Mouse (Mus musculus): ENCODE data around the gene Gm11096. TPM values are rescaled to one million over a fixed set of nuclear protein-coding genes. Genes with fewer than 3 reads are reported as not detected.

Gm11096 gene
- polyA plus RNA-seq, 1 experiment, result not detected

DNA sequence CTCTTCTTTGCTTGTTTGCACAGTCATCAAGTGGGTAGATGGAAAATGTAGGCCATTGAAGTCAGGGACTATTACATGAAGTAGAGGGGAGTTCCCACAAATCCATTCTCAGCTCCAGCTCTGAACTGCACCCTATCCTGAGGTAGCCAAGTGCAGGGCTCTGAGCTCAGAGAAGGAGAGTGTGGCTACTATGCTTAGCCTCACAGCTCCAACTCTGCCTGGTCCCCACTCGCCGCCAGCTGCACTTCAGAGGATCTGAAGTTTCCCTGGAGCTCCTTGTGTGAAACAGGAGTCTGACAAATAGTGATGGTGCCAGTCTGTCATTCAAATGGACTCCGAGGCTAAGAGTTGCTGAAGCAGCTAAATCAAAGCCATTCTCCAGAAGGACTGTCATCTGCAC lies 13.7 kb downstream of the Gm11096 start:
- no peak for DNase-seq
- WGBS, result 79% methylated on average over 3 of the region's 3 CpGs
- Histone ChIP-seq H3K27me3 (replicated peaks; ENCODE audit: control insufficient read depth, insufficient read depth, low read length) (no peaks in the 10 kb centered on the region), H3K27ac (ENCODE audit: insufficient read depth, low read depth, low read length) (no peak overlapping the region), H3K36me3 (ENCODE audit: control insufficient read depth, insufficient read depth, low read length) (no peaks in the 10 kb centered on the region), H3K4me1 (ENCODE audit: control insufficient read depth, insufficient read depth, low read length) (no peaks in the 10 kb centered on the region), H3K4me3 (ENCODE audit: insufficient read depth, low read depth, low read length) (no peak overlapping the region)
- TF ChIP-seq POLR2A (IDR thresholded peaks at IDR 0.05; ENCODE audit: low read depth, low read length) (no peak), CTCF (conservative IDR thresholded peaks at IDR 0.05; ENCODE audit: insufficient read depth, insufficient read length, low read depth, low read length) (no peak)

DNA sequence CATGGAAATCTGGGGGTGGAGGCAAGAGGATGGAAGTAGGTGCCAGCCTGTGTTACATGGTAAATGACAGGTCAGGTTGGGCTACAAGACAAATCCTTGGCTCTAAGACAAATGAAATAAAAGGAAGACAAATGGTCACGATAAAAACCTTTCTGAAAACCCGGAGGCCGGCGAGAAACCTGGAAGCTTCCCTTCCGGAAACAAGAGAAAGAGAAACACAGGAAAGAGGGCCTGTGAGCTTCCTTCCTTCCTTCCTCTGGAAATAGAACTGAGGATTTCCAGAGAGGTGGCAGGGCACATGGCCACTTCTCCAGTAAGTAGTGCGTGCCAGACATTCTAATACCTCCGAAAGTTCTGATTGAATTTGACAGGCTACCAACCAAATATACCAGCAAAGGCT lies 14.4 kb downstream of the Gm11096 start:
- no peaks in the 10 kb centered on the region for H3K4me1 ChIP-seq (ENCODE audit: control insufficient read depth, insufficient read depth, low read length)
- WGBS, result 60% methylated on average over 7 of the region's 7 CpGs

DNA sequence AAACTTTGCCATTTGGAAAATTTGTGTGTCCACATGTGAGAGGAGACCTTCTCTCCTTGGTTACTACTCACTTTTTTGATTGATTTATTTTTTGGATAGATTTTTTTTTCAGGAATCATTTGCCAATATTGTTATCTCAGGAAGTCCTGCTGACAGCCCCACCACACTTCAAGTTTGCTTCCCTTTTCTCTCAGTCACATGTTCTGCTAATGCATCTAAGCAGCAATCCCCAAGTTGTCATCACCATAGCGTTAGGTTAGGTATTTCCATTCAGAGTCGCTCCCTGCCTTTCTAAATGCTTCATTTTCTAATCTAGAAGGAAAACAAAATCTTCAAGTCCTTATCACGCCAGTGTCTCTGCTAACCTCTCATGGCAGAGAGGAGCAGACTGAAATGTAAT lies 17.8 kb downstream of the Gm11096 start:
- H3K4me3 ChIP-seq (ENCODE audit: insufficient read depth, low read depth, low read length), result no peak overlapping the region
- no peak for DNase-seq
- no peak for TF ChIP-seq POLR2A (IDR thresholded peaks at IDR 0.05; ENCODE audit: low read depth, low read length)
- TF ChIP-seq CTCF (conservative IDR thresholded peaks at IDR 0.05; ENCODE audit: insufficient read depth, insufficient read length, low read depth, low read length), result no peak
- WGBS, result 82% methylated on average over 3 of the region's 3 CpGs
- H3K4me1 ChIP-seq (ENCODE audit: control insufficient read depth, insufficient read depth, low read length), result no peaks in the 10 kb centered on the region
- H3K27ac ChIP-seq (ENCODE audit: insufficient read depth, low read depth, low read length), result no peak overlapping the region
- no peaks in the 10 kb centered on the region for H3K27me3 ChIP-seq (replicated peaks; ENCODE audit: control insufficient read depth, insufficient read depth, low read length)
- no peaks in the 10 kb centered on the region for H3K36me3 ChIP-seq (ENCODE audit: control insufficient read depth, insufficient read depth, low read length)

More for the DNA sequence above, 14.4 kb downstream of the Gm11096 start:
- H3K4me3 ChIP-seq (ENCODE audit: insufficient read depth, low read depth, low read length), result no peak overlapping the region
- no peak for TF ChIP-seq POLR2A (IDR thresholded peaks at IDR 0.05; ENCODE audit: low read depth, low read length)
- no peaks in the 10 kb centered on the region for H3K36me3 ChIP-seq (ENCODE audit: control insufficient read depth, insufficient read depth, low read length)
- DNase-seq, result no peak
- no peaks in the 10 kb centered on the region for H3K27me3 ChIP-seq (replicated peaks; ENCODE audit: control insufficient read depth, insufficient read depth, low read length)
- no peak overlapping the region for H3K27ac ChIP-seq (ENCODE audit: insufficient read depth, low read depth, low read length)

DNA sequence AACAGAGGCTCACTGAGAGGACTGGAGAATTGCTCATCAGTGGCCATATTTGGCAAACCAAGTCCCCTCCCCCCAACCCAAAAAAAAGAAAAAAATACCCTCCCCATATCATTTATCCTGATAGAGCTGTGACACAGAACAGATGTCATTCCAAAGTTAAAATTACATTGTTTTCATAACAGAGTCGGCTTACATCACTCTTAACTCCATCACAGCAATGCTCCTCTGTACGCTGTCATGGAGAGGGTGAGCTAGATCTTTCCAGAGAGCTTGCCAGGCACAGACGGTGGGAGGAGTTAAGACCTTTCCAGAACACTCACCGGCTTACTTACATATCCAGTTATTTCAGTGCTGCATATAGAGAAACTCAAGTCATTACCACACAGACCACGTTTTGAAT lies 27.4 kb downstream of the Gm11096 start:
- Histone ChIP-seq H3K27ac (ENCODE audit: insufficient read depth, low read depth, low read length) (no peak overlapping the region), H3K36me3 (ENCODE audit: control insufficient read depth, insufficient read depth, low read length) (no peaks in the 10 kb centered on the region), H3K4me3 (ENCODE audit: insufficient read depth, low read depth, low read length) (no peak overlapping the region), H3K4me1 (ENCODE audit: control insufficient read depth, insufficient read depth, low read length) (no peaks in the 10 kb centered on the region), H3K27me3 (replicated peaks; ENCODE audit: control insufficient read depth, insufficient read depth, low read length) (no peaks in the 10 kb centered on the region)
- WGBS, result 59% methylated on average over 5 of the region's 5 CpGs
- TF ChIP-seq CTCF (conservative IDR thresholded peaks at IDR 0.05; ENCODE audit: insufficient read depth, insufficient read length, low read depth, low read length) (no peak), POLR2A (IDR thresholded peaks at IDR 0.05; ENCODE audit: low read depth, low read length) (no peak)
- DNase-seq, result no peak

DNA sequence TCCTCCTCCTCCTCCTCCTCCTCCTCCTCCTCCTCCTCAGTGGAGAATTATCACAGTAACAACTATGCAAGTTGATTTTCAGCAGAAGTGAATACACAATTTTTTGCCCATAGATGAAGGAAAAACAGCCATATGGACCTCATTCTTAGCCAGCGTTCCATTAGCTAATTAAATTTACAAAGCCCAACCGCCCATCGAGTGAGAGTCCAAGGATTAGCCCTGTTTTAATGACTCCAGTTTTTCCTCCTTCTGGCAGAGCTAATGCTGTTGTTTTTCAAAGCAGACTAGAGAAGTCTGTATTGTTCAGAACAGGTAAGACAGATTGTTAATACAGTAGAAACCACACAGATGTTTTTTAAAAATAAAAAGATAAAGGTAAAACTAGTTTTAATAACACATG lies 31.8 kb downstream of the Gm11096 start:
- 66% methylated on average over 3 of the region's 3 CpGs for WGBS
- no peaks in the 10 kb centered on the region for H3K36me3 ChIP-seq (ENCODE audit: control insufficient read depth, insufficient read depth, low read length)
- TF ChIP-seq POLR2A (IDR thresholded peaks at IDR 0.05; ENCODE audit: low read depth, low read length) (no peak), CTCF (conservative IDR thresholded peaks at IDR 0.05; ENCODE audit: insufficient read depth, insufficient read length, low read depth, low read length) (no peak)

DNA sequence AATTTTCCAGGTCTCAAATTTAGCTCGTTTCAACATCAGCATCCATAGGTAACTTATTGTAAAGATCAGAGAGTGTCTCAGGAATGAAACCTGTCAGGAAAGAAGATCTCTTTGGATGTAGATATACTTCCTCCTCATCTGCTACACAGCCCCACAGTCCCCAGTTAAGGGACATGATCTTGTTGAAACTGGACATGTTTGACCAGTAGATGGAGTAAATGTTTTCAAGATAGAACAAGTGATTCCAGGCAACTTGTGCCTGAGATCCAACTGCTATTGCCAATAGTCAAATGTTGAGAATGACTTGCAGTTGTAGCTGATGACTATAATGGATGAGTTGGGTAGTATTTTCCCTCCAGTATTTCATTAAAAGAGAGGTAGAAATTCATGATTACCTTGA lies 35.9 kb downstream of the Gm11096 start:
- Histone ChIP-seq H3K27me3 (replicated peaks; ENCODE audit: control insufficient read depth, insufficient read depth, low read length) (no peaks in the 10 kb centered on the region), H3K4me1 (ENCODE audit: control insufficient read depth, insufficient read depth, low read length) (no peaks in the 10 kb centered on the region), H3K4me3 (ENCODE audit: insufficient read depth, low read depth, low read length) (no peak overlapping the region), H3K27ac (ENCODE audit: insufficient read depth, low read depth, low read length) (no peak overlapping the region), H3K36me3 (ENCODE audit: control insufficient read depth, insufficient read depth, low read length) (no peaks in the 10 kb centered on the region)
- WGBS, result 70% methylated on average over 1 of the region's 1 CpGs
- peak; percentile 17 for DNase-seq
- no peak for TF ChIP-seq POLR2A (IDR thresholded peaks at IDR 0.05; ENCODE audit: low read depth, low read length)
- TF ChIP-seq CTCF (conservative IDR thresholded peaks at IDR 0.05; ENCODE audit: insufficient read depth, insufficient read length, low read depth, low read length), result no peak

More for the DNA sequence above, 31.8 kb downstream of the Gm11096 start:
- Histone ChIP-seq H3K27ac (ENCODE audit: insufficient read depth, low read depth, low read length) (no peak overlapping the region), H3K4me3 (ENCODE audit: insufficient read depth, low read depth, low read length) (no peak overlapping the region), H3K27me3 (replicated peaks; ENCODE audit: control insufficient read depth, insufficient read depth, low read length) (no peaks in the 10 kb centered on the region), H3K4me1 (ENCODE audit: control insufficient read depth, insufficient read depth, low read length) (no peaks in the 10 kb centered on the region)
- no peak for DNase-seq

DNA sequence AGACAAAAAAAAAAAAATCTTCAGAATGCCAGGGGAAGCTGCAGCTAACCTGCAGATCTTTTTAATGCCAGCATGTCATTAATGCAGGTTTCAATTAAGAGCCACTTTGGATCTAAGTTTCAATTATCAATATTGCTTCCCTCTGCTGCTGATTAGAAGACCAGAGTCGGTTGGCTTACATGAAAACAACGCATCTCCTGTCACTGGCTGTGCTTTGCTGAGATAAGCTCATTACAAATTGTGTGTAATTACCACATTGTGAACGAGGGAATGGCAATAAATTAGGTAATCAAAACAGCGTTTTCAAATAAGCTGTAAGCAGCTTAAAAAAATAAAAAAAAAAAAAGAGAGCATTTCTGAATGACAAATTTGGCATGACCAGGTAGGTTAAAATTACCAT lies 38.2 kb downstream of the Gm11096 start:
- H3K4me1 ChIP-seq (ENCODE audit: control insufficient read depth, insufficient read depth, low read length), result no peaks in the 10 kb centered on the region
- no peaks in the 10 kb centered on the region for H3K36me3 ChIP-seq (ENCODE audit: control insufficient read depth, insufficient read depth, low read length)
- no peaks in the 10 kb centered on the region for H3K27me3 ChIP-seq (replicated peaks; ENCODE audit: control insufficient read depth, insufficient read depth, low read length)
- no peak overlapping the region for H3K27ac ChIP-seq (ENCODE audit: insufficient read depth, low read depth, low read length)
- no peak for DNase-seq
- no peak overlapping the region for H3K4me3 ChIP-seq (ENCODE audit: insufficient read depth, low read depth, low read length)
- 51% methylated on average over 4 of the region's 4 CpGs for WGBS
- TF ChIP-seq CTCF (conservative IDR thresholded peaks at IDR 0.05; ENCODE audit: insufficient read depth, insufficient read length, low read depth, low read length) (no peak), POLR2A (IDR thresholded peaks at IDR 0.05; ENCODE audit: low read depth, low read length) (no peak)
